Mouse (Mus musculus): ENCODE measurements around the gene Gm614. TPM values are rescaled to one million over a fixed set of nuclear protein-coding genes. Genes with fewer than 3 reads are reported as not detected.

The Gm614 gene
- total RNA-seq (2021), result not detected
- long read RNA-seq, experiment 1, result 0 reads
- long read RNA-seq, experiment 2, result 0 reads

DNA sequence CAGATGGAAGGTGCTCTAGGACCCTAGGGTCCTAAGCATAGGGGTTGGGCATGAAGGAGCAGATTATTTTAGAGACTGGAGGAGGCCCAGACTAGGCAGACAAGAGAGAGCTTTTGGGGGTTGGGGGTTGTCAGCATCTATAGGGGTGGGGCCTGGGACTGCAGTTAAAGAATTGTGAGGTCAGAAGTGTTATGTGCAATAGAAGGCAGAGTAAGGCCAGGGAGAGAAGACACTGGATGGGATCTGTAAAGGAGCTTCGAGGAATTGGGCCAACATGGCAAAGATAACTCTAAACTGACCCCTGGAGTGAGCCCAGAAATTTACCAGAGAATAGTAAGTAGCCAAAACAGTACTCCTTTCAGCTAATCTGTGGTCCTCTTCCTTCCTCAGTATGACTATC, at the start of gene Gm614:
Gene Gm614, minus strand, starts transcription at position 101 of the 400 bp plus-strand sequence.
- DNase-seq, result no peak

DNA sequence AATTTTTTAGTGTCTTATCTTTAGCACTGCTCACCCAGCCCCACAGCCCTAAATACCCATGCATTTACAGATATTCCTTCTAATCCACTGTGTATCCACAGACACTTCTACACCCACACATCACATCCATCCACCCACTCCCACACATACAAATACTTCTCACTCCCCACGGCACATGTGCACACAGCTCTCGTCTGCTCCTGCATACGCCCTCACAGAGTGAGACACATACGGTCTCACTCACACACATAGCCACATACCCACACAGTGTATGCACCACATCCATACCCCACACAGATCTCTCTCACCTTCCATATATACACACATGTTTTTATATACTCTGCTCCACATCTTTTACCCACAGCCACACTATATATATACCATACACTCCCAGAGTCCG, 45.5 kb upstream of the Gm614 start:
- no peak for DNase-seq

DNA sequence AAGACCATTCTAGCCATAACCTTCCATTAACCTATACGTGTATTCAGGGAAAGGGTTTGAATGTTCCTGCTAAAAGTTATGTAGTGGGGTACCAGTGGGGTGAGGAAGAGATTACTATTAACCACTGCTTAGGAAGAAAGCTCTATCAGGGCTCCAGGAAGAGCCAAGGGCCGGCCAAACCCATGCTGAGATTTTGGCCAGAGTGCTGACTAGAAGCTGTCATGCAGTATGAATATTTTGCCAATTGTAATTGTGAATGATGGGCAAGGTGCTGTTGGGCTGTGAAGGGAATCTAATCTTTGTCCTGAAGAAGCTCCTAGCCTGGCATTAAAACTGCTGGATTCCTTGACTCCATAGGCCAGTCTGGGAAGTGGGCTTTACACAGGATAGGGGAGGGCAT, 40.9 kb upstream of the Gm614 start:
- DNase-seq, result no peak

DNA sequence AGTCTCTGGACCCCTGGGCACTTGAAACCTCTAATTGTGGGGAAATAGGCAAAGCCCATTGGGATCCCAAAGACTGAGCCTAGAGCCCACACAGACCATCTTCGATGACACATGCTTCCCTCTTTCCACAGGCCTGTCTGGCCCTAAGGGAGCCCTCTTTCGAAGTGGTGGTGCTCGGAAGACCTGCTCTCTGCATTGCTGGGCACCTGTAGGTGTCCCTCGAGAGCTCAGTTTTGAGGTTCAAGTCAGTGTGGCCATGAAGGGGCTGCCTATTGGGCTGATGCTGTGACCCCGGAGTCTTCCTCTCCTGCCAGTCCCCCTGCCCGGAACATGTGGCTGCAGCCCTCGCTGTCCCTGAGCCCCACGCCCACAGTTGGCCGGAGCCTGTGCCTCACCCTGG, 37.9 kb upstream of the Gm614 start:
- no peak for DNase-seq

DNA sequence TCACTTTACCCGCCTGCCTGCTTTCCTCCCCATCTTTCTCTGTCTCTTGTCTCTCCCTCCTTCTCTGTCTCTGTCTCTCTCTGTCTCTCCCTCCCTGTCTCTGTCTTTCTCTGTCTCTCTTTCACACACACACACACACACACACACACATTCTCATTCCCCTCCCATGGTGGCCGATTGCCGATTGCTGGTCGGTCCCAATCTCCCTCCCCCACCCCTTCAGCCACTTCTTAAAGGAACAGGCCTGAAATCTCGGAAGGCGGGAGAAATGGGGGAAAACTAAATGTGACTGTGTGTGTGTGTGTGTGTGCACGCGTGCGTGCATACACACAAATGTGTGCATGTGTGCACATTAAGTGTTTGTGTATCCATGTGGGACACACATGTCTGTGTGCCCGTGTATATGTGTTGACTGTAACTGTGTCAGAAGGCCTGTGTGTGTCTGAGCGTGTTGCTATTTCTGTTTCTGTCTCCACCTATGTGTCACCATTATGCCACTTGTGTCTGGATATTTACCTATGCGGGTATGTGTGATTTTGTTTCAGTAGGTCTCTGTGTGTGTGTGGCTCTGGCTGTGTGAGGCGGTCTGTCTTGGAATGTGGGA, 36.7 kb upstream of the Gm614 start:
- DNase-seq, result no peak

DNA sequence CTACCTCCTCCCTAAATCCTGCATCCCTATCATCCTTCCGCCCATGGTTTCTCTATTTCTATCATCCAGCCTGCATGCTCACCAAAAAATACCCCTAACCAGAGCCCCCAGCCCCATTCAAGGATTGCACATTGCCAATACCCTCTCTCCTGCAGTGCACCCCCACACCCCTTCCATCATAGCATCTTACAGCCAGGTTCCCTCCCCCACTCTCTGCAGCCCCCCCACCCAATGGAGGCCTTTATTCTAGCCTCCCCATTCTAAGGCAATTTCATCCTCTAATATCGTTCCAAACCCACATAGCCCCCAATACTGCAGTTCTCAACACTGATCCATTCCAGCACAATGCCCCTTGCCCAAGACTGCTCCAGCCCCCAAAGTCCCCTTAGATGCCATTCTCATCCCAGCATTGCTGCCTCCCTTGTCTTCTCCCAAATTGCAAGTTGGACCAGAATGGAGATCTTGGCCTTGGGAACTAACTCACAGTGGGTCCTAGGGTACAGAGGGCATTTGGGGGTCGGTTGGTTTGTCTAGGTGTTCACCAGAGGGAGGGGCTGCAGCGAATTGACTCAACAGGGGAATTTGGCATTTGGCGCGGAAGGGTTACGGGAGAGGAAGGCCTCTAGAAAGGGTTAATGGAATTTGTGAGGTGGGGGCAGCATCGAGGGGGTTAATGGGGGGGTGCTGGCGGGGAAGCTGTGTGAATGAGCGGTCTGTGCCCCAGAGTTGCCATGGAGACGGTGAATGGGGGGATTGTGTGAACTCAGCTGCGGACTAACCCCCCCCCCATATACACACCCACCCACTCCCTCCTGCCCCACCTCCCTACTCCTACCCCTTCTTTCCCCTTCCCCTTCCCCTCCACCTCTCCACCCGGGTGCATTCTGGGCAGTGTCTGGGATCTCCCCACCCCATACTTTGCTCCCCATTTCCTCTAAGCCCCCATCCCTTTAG, 36.0 kb upstream of the Gm614 start:
- DNase-seq, result no peak

DNA sequence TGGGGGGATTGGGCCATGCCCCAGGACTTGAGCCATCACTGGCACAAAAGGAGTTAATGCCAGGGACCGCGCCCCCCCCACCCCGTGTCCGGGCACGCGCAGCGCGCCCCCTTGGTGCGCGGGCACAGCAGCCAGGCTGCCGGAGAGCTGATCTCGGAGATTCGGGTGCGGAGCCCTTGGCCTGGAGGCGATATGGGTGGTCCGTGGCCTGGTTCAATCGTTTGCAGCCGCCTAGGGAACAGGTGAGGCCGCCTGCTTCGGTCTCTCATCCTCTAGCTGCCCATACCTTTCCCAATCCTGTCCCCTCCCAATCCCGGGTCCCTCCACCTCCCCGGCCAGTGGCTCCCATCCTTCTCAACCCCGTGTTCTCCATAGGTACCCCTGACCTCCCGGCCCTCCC, 35.3 kb upstream of the Gm614 start, which contains the start of gene Nlgn3:
Gene Nlgn3, plus strand, starts transcription at position 114 of the 400 bp plus-strand sequence.
- DNase-seq, result no peak

DNA sequence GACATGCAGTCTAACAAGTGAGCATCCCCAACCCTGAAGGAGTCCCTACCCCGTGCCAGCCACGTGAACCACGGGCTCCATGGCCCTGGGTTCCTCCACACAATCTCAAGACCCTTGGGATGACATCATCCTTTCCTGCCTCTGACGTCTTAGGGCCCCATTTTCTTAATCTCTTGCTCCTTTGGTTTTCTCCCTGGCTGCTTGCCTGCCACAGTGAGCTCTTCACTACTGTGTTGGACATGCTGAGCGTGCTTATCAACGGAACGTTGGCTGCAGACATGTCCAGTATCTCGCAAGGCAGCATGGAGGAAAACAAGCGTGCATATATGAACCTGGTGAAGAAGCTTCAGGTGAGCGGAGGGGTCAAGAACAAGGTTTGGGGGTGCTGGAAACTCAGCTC, 26.3 kb upstream of the Gm614 start:
- no peak for DNase-seq

DNA sequence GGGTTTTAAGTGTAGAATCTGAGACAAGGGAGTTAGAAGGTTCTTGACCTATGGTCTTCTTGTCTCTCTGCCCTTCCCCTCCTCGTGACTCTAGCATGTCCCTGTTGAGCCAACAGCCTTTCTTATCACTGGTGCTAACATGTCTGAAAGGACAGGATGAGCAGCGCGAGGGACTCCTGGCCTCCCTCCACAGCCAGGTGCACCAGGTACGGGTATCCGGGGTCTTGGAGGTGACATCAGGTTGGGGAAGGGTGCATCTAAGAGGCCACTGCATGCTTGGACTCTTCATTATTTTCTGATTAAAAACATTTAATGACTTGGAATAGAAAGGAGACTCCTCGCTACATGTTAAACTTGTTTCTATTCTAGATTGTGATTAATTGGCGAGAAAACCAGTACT, 25.2 kb upstream of the Gm614 start:
- no peak for DNase-seq

DNA sequence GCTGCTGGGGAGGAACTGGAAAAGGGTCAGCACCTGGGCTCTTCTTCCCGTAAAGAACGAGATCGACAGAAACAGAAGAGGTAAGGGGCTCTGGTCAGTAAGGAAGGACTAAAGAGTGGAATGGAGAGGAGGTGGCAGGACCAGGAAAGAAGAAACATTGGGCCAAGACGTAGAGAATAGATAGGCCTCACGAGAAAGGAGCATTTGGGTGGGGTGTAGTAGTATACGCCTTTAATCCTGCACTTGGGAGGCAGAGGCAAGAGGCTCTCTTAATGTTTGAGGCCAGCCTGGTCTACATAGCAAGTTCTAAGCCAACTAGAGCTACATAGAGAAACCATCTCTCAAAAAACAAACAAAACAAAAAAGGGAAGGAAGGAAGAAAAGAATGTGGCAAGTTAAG, 24.6 kb upstream of the Gm614 start:
- no peak for DNase-seq

DNA sequence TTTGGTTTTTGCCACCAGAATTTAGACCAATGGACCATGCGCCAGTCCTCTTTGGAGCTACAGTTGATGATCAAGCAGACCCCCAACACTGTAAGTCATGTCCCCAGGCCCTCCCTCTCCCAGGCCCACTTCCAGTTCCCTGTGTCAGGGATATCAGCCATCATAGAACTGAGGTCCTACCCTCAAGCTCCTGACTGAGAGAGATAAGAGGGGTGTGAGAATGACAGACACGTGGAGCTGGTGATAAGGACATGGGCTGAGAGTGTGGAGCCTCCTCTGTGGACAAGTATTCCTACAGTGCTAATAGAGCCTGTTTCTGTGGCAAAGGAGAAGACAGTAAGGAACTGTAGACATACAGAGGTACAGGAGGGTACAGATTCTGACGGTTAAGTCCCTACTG, 23.8 kb upstream of the Gm614 start:
- no peak for DNase-seq

DNA sequence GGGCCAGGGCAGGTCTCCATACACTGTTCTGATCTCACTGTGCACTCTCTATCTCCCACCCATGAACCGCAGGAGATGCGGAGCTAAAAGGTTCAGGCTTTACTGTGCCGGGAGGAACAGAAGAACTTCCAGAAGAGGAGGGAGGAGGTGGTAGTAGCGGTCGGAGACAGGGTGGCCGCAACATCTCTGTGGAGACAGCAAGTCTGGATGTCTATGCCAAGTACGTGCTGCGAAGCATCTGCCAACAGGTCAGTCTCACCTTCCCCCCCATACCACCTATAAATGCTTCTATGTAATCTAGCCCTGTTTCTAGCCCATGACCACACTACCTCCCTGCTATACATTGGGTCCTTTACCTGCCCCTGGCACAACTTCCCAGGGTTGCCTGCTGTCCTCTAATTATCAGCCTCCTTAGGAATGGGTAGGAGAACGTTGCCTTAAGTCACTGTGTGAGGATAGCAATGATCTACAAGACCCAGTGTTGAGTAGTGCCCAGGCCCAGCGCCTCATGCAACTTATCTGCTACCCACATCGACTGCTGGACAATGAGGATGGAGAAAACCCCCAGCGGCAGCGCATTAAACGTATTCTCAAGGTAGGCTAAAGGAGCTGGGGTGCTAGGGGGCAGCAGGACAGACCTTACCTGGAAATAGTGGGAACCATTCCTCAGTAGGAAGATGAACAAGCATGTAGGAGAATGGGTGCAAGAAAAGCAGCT, 22.3 kb upstream of the Gm614 start:
- DNase-seq, result no peak

DNA sequence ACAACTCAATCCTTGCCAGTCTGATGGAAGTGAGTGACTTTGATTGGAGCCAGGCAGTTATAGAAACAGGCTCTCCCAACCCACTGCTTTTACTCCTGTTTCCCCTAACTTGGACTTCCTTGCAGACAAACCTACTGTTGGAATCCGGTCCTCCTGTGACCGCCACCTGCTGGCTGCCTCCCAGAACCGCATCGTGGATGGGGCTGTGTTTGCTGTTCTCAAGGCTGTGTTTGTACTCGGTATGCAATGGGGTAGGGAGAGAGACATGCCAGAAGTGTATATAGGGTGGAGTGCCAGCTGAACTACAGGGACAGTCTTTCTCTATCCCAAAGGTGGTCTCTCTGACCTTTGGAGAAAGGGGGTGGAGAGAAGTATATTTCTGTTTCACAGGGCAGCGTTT, 21.7 kb upstream of the Gm614 start:
- DNase-seq, result peak; percentile 25 to 47

DNA sequence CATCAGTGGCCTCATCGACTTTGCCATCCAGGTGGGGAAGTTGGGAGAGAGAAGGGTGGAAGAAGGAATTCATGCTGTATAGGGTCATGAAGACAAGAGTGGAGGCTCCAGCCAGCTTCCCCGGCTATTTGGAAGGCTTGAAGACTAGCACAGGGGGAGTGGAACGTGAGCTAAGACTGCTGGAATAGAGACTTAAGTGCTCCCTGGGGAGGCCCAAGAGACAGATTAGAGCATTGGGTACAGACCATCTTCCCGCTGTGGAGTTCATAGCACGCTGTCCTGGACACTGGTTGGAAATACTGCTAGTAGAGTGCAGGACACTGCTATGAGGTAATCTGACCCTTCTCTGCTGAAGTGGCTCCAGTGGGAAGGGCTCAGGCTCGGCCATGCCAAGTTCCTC, 19.0 kb upstream of the Gm614 start:
- DNase-seq, result no peak

DNA sequence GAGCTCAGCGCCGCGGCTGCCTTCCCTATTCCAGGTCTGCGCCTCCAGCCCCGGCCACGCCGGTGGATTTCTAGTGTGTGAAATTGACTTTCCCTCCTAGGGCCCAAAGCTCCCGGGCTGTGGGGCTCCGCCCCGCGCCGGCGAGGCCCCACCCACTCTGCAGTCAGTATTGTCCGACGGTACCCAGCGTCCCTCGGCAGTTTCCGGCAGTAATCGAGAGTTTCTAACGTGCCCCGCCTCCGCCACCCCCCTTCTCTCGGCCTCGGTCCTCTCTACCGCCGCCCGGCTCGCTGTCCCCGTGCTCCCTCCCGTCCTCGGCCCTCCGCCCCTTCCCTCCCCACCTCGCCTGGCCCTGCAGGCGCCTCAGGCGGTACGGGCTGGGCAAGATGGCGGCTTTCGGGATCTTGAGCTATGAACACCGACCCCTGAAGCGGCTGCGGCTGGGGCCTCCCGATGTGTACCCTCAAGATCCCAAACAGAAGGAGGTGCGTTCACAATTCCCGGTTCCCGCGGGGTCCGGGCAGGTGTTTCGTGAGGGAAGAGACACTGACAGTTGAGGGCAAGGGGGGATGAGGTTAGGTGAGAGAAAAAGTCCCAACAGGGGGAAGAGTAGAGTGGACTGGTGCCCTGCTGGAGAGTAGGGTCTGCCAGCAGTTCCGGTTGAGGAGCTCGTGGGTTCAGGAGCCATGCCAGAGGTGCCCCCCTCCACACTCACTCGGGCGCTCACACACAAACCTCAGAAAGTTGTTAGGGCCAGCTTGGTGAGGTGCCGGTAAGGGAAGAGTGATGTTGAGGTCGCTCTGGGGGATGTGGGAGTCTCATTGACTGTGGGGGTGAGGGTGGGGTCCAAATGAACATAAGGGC, 10.3 kb upstream of the Gm614 start, which contains the start of gene Med12:
Gene Med12, plus strand, starts transcription at position 156 of the 864 bp plus-strand sequence.
- peak; percentile 92 to 95 for DNase-seq

DNA sequence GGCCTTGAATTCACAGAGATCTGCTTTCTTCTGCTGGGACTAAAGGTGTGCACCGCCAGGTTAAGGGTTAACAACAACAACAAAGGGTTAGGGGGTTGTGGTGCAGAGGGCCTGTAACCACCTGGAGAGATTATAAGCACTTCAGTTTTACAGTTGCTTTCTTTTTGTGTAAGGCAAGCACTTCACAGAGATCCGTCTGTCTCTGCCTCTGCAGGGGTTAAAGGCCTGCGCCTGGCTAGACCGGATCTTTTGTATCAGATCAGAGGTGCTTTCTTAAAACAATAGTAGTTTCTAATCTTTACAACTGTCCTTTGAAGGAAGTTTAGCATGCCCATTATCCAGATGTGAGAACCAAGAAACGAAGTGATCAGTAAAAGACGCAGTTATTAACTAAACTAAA, 9.6 kb upstream of the Gm614 start:
- DNase-seq, result no peak

DNA sequence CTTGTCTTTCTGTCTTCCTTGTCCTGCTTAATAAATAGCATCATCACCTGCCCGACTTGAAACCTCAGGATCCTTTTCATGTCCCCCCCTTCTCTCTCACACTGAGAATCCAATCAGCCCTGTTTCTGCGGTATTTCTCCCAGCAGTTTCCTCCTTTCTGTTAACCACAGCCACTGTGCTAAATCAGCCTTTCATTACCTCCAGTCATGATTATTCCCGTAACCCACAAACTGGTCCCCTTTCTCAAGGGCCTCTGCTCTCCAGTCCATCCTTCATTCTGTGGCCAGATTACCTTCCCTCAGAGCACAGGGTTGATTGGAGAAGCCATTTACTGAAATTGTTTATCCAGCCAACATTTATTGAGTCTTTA, 4.9 kb upstream of the Gm614 start, which contains the start of gene Gm20489:
Gene Gm20489, minus strand, starts transcription at position 269 of the 370 bp plus-strand sequence.
- no peak for DNase-seq

DNA sequence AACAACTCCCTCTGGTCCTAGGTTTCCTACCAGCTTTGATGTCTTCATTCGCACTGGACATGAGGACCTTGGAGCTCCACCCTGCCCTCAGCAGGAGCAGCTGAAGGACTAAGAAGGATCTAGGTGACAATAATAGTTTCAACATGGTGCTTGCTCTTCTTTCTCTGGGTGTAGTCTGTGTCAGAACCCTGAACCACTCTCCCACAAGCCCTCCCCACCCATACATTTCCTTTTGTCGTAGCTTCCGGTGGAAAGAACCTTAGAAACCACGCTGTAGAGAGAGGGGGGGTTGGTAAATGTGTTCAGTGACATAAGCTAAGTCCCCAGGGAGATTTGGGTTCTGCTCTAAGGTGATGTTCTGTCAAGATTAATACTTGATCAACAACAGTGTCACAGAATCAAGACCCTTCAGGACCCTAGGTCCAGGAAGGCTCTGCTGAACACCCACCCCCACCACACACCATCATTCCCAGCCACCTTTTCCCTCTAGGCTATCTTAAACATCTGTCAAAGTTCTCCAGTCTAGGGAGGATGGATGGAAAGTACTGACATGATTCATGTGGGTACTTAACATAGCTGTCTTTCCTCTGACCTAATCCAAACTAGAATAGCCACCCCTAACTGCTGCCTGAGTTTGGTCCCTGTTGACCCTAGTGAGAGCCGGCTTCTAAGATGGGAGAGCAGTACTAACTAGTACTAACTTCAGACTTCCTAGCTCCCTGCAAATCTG, 4.4 kb upstream of the Gm614 start, which contains the start of gene Il2rg:
Gene Il2rg, minus strand, starts transcription at position 231 of the 730 bp plus-strand sequence.
- peak in 1 of 2 experiments; percentile 42 for DNase-seq

DNA sequence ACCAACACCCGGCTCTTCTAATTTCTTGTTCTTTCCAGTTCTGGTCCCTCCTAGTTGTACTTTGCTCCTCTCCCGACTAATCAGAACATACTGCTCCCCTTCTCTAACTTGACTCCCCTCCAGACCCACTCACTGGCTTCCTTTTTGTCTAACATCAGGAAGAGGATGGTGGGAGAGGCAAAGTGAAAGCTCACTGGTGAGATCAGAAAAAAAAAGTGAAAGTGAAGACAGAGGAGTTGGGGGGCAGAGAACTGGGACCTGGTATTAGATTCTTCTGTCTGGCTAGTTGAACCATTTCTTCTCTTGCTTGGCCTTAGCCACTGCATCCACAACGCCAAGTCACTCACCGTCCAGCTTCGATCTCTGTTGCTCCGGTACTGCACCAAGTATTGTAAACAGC, 2.8 kb upstream of the Gm614 start:
- no peak for DNase-seq

DNA sequence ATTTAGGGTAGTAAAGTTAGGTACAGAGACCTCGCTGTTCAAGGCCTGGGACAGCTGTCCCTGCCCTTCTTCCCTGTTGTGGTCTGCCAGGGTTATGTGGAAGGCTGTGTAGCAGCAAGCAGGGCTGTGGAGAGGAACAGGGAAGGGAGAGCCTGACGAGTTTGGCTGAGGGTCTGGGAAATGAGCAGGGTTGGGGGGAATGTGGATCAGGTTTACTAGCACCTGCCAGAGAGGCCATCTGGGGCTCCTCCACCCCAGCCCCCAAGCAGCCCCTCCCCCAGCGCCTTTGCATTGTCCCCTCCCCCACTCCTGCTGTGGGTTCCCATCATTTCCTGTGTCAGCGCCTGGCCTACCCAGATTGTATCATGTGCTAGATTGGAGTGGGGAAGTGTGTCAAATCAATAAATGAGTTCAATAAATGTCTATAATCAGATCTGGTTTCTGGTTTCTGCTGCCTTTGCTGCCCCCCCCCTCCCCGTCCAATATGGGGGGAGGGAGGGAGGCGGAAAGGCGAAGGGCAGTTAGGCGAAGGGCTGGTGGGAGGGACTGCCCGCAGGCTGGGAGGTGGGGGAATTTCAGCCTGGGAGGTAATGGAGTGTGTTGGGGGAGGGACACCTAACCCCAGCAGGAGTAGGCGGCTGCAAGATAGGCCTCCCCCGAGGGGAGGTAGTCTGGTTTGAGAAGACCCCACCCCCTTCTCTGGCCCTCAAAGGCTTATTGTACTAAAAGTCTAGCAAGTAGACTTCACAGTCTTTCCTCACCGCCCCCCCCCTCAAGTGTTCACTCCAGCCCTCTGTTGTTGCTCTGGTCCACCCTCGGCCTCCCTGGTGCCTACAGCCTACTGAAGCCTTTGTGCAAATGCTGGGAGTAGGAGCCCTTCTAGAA, 3.1 kb downstream of the Gm614 start:
- DNase-seq, result no peak

Measured in heart, adult 18-20 months (tissue).